Mouse (Mus musculus) kidney, postnatal 0 days (tissue): Measurements from ENCODE around the gene Fmnl2. TPM values are rescaled to one million over a fixed set of nuclear protein-coding genes. Genes with fewer than 3 reads are reported as not detected.
A peak's percentile ranks its signal among the peaks of the same experiment; 100 is the strongest.

ENCODE experiments used
- ATAC-seq: fragments of 200-750 bp; cut with Nextera tagmentation; replicated peaks from 2 replicates; pipeline ENCODE4 v1.8.0; 2017; ENCODE audit warnings: low read depth, moderate number of reproducible peaks, moderate TSS enrichment, moderate library complexity; ENCODE audit not compliant: low FRiP score
- DNase-seq: peaks from one replicate; pipeline ENCODE4 v3.0.0-alpha.2; 2016; ENCODE audit warnings: low spot score
- H3K27ac ChIP-seq: fragments of 300-500 bp; sonication (generic); 2 replicates; pipeline ENCODE4 v1.5.1; 2014; ENCODE audit warnings: mild to moderate bottlenecking
- H3K27me3 ChIP-seq: fragments of 300-500 bp; sonication (generic); 2 replicates; pipeline ENCODE4 v1.6.1; 2014; ENCODE audit warnings: low read length, mixed read lengths; ENCODE audit not compliant: insufficient read depth
- H3K36me3 ChIP-seq: fragments of 300-500 bp; sonication (generic); 2 replicates; pipeline ENCODE4 v1.6.1; 2014; ENCODE audit warnings: low read length, mixed read lengths; ENCODE audit not compliant: insufficient read depth
- H3K4me1 ChIP-seq: fragments of 300-500 bp; sonication (generic); replicated peaks from 2 replicates; pipeline ENCODE4 v1.6.1; 2014; ENCODE audit warnings: antibody characterized with exemption, low read length, mixed read lengths; ENCODE audit not compliant: insufficient read depth
- H3K4me2 ChIP-seq: fragments of 300-500 bp; sonication (generic); 2 replicates; pipeline ENCODE4 v1.6.1; 2014; ENCODE audit warnings: mild to moderate bottlenecking, low read length, moderate library complexity, mixed read lengths
- H3K4me3 ChIP-seq: fragments of 300-500 bp; sonication (generic); replicated peaks from 2 replicates; pipeline ENCODE4 v1.5.1; 2014; ENCODE audit warnings: low read depth, low read length
- H3K9ac ChIP-seq: fragments of 300-500 bp; sonication (generic); 2 replicates; pipeline ENCODE4 v1.6.1; 2014; ENCODE audit warnings: low read depth, low read length
- H3K9me3 ChIP-seq: fragments of 300-500 bp; sonication (generic); replicated peaks from 2 replicates; pipeline ENCODE4 v1.6.1; 2016; ENCODE audit warnings: low read length, inconsistent platforms, mixed read lengths
- CTCF ChIP-seq: IDR thresholded peaks from 2 replicates; pipeline ENCODE4 v1.5.1; 2016; ENCODE audit warnings: antibody characterized with exemption, low read depth, mild to moderate bottlenecking, moderate library complexity
- WGBS: fragments of 180-500 bp; shearing (Covaris S2); extraction: QIAGEN DNeasy Blood & Tissue Kit; methylation state at CpG from one replicate; pipeline ENCODE4 v1.1.7; 2014; 5-methylcytosine and 5-hydroxymethylcytosine counted together
- polyA plus RNA-seq: library from polyadenylated mRNA; unstranded; fragments of >200 nt; fragmentation: Nextera tagmentation; extraction: Ambion mirVana; gene quantifications from 2 replicates; pipeline ENCODE4 v1.2.1, GENCODE M21; 2015

Fmnl2 gene
- polyA plus RNA-seq, 1 experiment from 2014 or later: 8.5 TPM

DNA sequence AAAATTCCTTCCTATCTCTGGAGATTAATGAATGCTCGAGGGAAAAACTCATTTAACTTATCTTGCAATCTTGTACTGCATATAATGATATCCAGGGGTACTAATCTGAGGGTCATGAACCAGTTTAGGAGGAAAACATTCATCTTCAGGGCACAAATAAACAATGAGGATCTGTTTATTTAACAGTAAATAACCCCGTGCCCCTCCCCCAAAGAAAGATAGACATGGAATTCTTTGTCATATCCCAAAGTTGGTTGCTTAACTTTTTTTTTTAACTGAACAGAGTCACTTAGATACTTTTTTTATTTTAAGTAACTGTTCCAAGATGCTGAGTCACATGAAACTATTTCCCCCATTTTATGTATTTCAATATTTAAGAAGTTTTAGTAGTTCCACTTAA, 155.4 kb downstream of the Fmnl2 start:
- Histone ChIP-seq H3K4me3 (no peak overlapping the region), H3K36me3 (no peaks in the 10 kb centered on the region), H3K4me2 (no peak overlapping the region), H3K9ac (no peak overlapping the region), H3K27me3 (no peaks in the 10 kb centered on the region), H3K9me3 (no peaks in the 10 kb centered on the region), H3K4me1 (peaks cover 7% of the 10 kb centered on the region), H3K27ac (no peak overlapping the region)
- WGBS: 19% methylated on average over 2 of the region's 2 CpGs
- ATAC-seq: no peak
- DNase-seq: peak; percentile 23
- TF ChIP-seq CTCF: no peak

DNA sequence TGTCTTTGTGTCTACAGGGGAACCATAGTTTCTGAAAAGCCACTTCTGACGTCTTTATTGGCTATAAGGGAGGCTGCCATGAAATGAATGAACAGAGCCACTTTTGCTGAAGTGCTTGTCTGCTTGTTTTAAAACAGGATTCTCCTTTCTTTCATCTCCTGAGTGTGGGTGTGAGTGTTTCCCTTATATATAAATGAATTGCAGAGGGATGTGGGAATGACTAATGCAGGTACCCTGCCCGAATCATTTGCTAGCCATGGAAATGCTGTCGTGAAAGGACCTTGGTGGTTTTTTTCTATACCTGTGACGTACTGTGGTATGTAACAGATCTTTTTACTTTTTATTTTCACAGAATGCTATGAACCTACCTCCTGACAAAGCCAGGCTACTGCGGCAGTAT, 156.8 kb downstream of the Fmnl2 start:
- no peak for TF ChIP-seq CTCF
- no peak for DNase-seq
- WGBS: 83% methylated on average over 5 of the region's 5 CpGs
- H3K4me2 ChIP-seq: no peak overlapping the region
- no peak overlapping the region for H3K27ac ChIP-seq
- H3K36me3 ChIP-seq: no peaks in the 10 kb centered on the region
- peaks cover 7% of the 10 kb centered on the region for H3K4me1 ChIP-seq
- ATAC-seq: no peak
- H3K4me3 ChIP-seq: no peak overlapping the region
- no peak overlapping the region for H3K9ac ChIP-seq
- H3K9me3 ChIP-seq: no peaks in the 10 kb centered on the region
- H3K27me3 ChIP-seq: no peaks in the 10 kb centered on the region

DNA sequence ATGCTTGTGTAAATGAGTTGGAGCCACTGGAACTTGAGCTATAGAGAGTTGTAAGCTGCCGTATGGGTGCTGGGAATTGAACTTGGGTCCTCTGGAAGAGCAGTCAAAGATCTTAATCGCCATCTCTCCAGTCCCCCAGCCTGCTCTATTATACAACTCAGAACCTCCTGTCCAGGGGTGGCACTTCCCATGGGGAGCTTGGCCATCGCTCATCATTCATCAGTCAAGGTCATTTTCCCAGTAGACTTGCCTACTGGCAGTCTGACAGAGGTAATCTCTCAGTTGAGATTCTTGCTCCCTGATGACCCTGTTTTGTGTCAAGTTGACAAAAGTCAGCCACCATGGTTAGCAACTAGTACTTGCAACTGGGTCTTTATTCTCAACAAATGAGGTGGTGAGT, 165.3 kb downstream of the Fmnl2 start:
- Histone ChIP-seq H3K27ac (no peak overlapping the region), H3K9me3 (no peaks in the 10 kb centered on the region), H3K36me3 (no peaks in the 10 kb centered on the region), H3K4me1 (no peaks in the 10 kb centered on the region), H3K9ac (no peak overlapping the region), H3K4me3 (no peak overlapping the region), H3K4me2 (no peak overlapping the region), H3K27me3 (no peaks in the 10 kb centered on the region)
- WGBS: 97% methylated on average over 3 of the region's 3 CpGs
- DNase-seq (no peak), ATAC-seq (no peak)
- no peak for TF ChIP-seq CTCF

DNA sequence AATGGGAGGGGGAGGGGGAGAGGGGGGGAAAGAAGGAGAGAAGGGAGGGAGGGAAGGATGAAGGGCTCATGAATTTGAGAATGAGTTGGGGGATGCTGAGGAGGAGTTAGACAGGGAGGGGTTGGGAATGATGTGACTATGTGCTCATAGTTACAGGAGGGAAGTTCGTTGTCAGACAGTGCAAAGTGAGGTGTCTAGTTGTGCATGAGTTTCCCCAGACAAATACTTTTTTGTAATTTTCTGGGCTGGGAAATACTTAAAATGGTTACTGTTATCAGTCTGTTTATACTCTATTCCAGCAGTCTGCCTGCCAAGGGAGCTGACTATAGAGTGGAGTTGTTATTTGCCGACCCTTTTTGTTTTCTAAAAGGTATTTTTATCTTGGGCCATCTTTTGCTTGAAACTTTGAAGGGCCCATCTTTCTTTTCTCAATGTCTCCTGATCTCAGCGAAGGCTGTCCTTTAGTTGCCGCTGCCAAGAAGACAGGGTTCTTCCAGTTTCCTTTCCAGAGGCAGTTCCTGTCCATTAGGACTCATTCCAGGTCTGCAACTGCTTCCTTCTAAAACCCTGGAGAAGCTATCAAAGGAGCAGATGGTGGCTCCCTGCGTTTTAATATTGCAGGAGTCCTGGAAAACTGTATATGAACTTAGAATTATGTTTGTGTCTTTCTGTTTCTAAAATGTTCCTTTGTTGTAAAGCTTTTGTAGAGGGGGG, 168.6 kb downstream of the Fmnl2 start:
- Histone ChIP-seq H3K27ac (no peak overlapping the region), H3K4me1 (peaks cover 12% of the 10 kb centered on the region; the same call in 1 of the 2 replicates)
- DNase-seq: no peak

DNA sequence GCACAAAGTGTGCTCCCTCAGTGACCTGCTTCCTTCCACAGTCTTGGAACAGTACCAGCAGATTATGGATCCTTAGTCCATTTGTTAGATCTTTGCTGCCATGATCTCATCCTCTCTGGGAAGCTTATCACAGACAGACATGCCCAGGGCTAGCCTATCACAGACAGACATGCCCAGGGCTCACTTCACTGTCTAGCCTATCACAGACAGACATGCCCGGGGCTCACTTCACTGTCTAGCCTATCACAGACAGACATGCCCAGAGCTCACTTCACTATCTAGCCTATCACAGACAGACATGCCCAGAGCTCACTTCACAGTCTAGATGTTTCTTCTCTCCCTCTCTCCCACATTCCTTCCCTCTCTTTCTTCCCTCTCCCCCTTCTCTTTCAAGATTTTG, 171.2 kb downstream of the Fmnl2 start:
- Histone ChIP-seq H3K4me1 (peaks cover 12% of the 10 kb centered on the region; the same call in 1 of the 2 replicates), H3K27ac (no peak overlapping the region), H3K27me3 (no peaks in the 10 kb centered on the region), H3K9me3 (no peaks in the 10 kb centered on the region), H3K36me3 (no peaks in the 10 kb centered on the region), H3K9ac (no peak overlapping the region), H3K4me3 (no peak overlapping the region), H3K4me2 (no peak overlapping the region)
- no peak for TF ChIP-seq CTCF
- ATAC-seq: no peak
- no peak for DNase-seq
- 100% methylated on average over 1 of the region's 1 CpGs for WGBS

More for the DNA sequence above, 168.6 kb downstream of the Fmnl2 start:
- Histone ChIP-seq H3K9ac (no peak overlapping the region), H3K4me2 (no peak overlapping the region), H3K4me3 (no peak overlapping the region), H3K27me3 (no peaks in the 10 kb centered on the region), H3K9me3 (no peaks in the 10 kb centered on the region), H3K36me3 (no peaks in the 10 kb centered on the region)
- ATAC-seq: no peak
- no peak for TF ChIP-seq CTCF
- WGBS: 63% methylated on average over 5 of the region's 5 CpGs

DNA sequence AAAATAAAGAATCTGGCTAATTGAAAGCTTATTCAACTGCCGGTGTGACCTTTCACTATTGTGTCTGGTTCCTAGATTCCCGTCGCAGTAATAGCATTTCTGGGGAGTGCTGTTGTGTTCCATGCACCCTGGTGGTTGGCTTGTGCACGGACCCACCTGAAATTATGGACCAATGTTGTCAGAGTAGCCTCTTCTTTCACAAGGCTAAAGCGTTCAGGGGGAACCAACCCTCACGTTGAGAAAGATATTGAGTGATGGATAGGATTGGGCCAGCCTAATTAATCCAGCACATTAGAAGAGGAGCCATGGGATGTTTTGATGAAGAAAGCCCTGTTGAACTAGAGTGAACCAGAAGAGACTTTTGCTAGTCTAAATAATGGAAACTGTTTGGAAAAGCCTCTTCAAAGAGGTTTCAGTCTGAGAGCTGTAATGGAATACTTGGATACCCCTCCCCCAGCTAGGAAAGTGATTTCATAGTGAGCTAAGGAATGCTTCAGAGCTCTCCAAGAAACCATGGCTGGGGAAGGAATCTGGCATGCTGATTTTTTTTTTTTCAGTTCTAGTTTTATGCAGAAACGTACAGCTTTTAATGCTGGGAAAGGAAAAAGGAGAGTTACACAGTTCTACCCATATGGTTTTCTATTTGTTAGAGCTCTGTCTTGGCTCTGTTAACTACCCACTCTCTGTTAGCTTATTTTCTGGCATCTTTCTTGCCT, 172.2 kb downstream of the Fmnl2 start:
- no peak overlapping the region for H3K9ac ChIP-seq
- DNase-seq (peak; percentile 92), ATAC-seq (no peak; the same call in 1 of the 2 replicates)
- 0 out of 2 replicates have a peak overlapping the region, but pooled peaks have one; percentile 20 for H3K27ac ChIP-seq
- H3K36me3 ChIP-seq: no peaks in the 10 kb centered on the region
- H3K9me3 ChIP-seq: no peaks in the 10 kb centered on the region
- H3K27me3 ChIP-seq: no peaks in the 10 kb centered on the region
- no peak overlapping the region for H3K4me2 ChIP-seq
- WGBS: 31% methylated on average over 7 of the region's 7 CpGs
- H3K4me3 ChIP-seq: no peak overlapping the region
- peaks cover 12% of the 10 kb centered on the region; the same call in 1 of the 2 replicates for H3K4me1 ChIP-seq
- peak; percentile 28; the same call in 1 of the 2 replicates for TF ChIP-seq CTCF
